Mouse (Mus musculus) bone marrow, adult 2 months (tissue): ENCODE measurements around the gene Rassf8.

ENCODE experiments used
- CTCF ChIP-seq: fragments of 200-500 bp; IDR thresholded peaks from 2 replicates; pipeline ENCODE4 v1.5.1; 2011; ENCODE audit warnings: low read length, control low read depth; ENCODE audit not compliant: control insufficient read depth, insufficient read depth
- POLR2A ChIP-seq: fragments of 200-500 bp; IDR thresholded peaks from 2 replicates; pipeline ENCODE4 v1.6.1; 2011; ENCODE audit warnings: low read depth, mild to moderate bottlenecking, control low read depth, low read length, borderline replicate concordance; ENCODE audit not compliant: control insufficient read depth

DNA sequence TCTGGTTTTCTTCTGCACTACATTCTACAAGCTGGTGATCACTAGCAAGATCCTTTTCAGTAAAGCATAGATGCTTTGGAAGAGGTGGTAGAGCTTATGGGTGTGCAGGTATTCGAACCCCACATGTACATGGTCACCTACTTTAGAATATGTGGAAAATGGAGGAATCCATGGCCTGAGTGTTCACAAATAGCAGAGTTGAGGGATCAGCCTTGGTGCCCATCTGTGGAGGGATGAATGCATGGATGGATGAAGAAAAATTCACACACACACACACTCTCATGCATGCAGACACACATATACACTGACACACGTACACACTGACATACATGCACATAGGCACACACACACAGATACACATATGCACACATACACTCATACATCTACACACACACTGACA is 27.9 kb downstream of the Rassf8 start:
- no peak for TF ChIP-seq POLR2A
- TF ChIP-seq CTCF = no peak
